Mouse (Mus musculus): ENCODE results near the gene L3mbtl1. TPM values are rescaled to one million over a fixed set of nuclear protein-coding genes. Genes with fewer than 3 reads are reported as not detected.

Gene L3mbtl1
- total and polyA plus RNA-seq, 3 experiments, result 0.04 to 0.31 TPM; not detected in 1

- H3K9ac ChIP-seq (ENCODE audit: control insufficient read depth, low read depth, low read length, poor library complexity, severe bottlenecking), result peak overlapping the region; percentile 100
- TF ChIP-seq MEF2A (IDR thresholded peaks at IDR 0.05; ENCODE audit: extremely low read depth, insufficient replicate concordance, low read depth, low read length, poor library complexity, severe bottlenecking), result no peak
- TF ChIP-seq MXI1 (IDR thresholded peaks at IDR 0.05; ENCODE audit: low read depth, low read length), result no peak; the same call in 1 of the 2 replicates
- no peak for TF ChIP-seq ZKSCAN1 (IDR thresholded peaks at IDR 0.05; ENCODE audit: low read depth, low read length)
- TF ChIP-seq UBTF (IDR thresholded peaks at IDR 0.05; ENCODE audit: borderline replicate concordance, insufficient read depth, low read depth, low read length), result no peak
- TF ChIP-seq TCF12 (IDR thresholded peaks at IDR 0.05; ENCODE audit: low read depth, low read length), result peak; percentile 29; the same call in 1 of the 2 replicates
- no peak for TF ChIP-seq ZNF384 (IDR thresholded peaks at IDR 0.05; ENCODE audit: low read depth, low read length)
- peak; percentile 77 for TF ChIP-seq MAX (IDR thresholded peaks at IDR 0.05; ENCODE audit: low read length)
- no peak for TF ChIP-seq BHLHE40 (IDR thresholded peaks at IDR 0.05; ENCODE audit: borderline replicate concordance, low read depth, low read length)
- peak; percentile 38; the same call in 1 of the 2 replicates for TF ChIP-seq ETS1 (IDR thresholded peaks at IDR 0.05; ENCODE audit: low read depth, low read length)
- TF ChIP-seq JUND (IDR thresholded peaks at IDR 0.05; ENCODE audit: low read depth, low read length), result no peak
- TF ChIP-seq SIN3A (IDR thresholded peaks at IDR 0.05; ENCODE audit: low read length), result peak; percentile 61
- peak; percentile 67 for TF ChIP-seq ZMIZ1 (IDR thresholded peaks at IDR 0.05; ENCODE audit: low read depth, low read length)
- TF ChIP-seq TBP (IDR thresholded peaks at IDR 0.05; ENCODE audit: low read depth, low read length), result peak; percentile 71
- TF ChIP-seq NELFE (IDR thresholded peaks at IDR 0.05; ENCODE audit: low read depth, low read length), result 0 out of 2 replicates have a peak, but pooled peaks have one; percentile 41
- TF ChIP-seq USF1 (IDR thresholded peaks at IDR 0.05; ENCODE audit: low read depth, low read length), result no peak
- TF ChIP-seq GATA1 (IDR thresholded peaks at IDR 0.05; ENCODE audit: low read depth, low read length), result no peak; the same call in 1 of the 2 replicates
- TF ChIP-seq POLR2A (IDR thresholded peaks at IDR 0.05; ENCODE audit: control insufficient read depth in 1 of 2, insufficient read depth in 1 of 2, low read depth in 1 of 2, low read length in 2 of 2, poor library complexity in 1 of 2), result peak; percentile 37 to 49; a peak in 3 of 4 replicates
- TF ChIP-seq MAZ (IDR thresholded peaks at IDR 0.05; ENCODE audit: low read depth, low read length), result 0 out of 2 replicates have a peak, but pooled peaks have one; percentile 15
- TF ChIP-seq MYC (IDR thresholded peaks at IDR 0.05; ENCODE audit: low read depth, low read length), result peak; percentile 53
- H3K79me2 ChIP-seq (ENCODE audit: control insufficient read depth, insufficient read depth, low read length, poor library complexity), result peaks cover 26% of the 10 kb centered on the region
- H3K4me3 ChIP-seq (ENCODE audit: control insufficient read depth in 1 of 2, insufficient read depth in 1 of 2, low read depth in 2 of 2, low read length in 2 of 2), result peak overlapping the region; percentile 94 to 99
- peak; percentile 89 for DNase-seq (ENCODE audit: low read depth, low spot score)
- peak overlapping the region; percentile 91 for H3K27ac ChIP-seq (ENCODE audit: control insufficient read depth, low read depth, low read length)
- peaks cover 35 to 39% of the 10 kb centered on the region in 2 experiments for H3K36me3 ChIP-seq (ENCODE audit: control insufficient read depth in 1 of 2, insufficient read depth in 2 of 2, low read length in 2 of 2)
- H3K9me3 ChIP-seq (replicated peaks; ENCODE audit: insufficient read depth, low read length), result no peaks in the 10 kb centered on the region
- peaks cover 0 to 22% of the 10 kb centered on the region in 2 experiments for H3K4me1 ChIP-seq (ENCODE audit: control insufficient read depth in 1 of 2, insufficient read depth in 2 of 2, low read length in 2 of 2)
- H3K27me3 ChIP-seq (ENCODE audit: control insufficient read depth in 1 of 2, insufficient read depth in 2 of 2, low read length in 2 of 2), result no peaks in the 10 kb centered on the region
Observed at GRCm38 (mm10) chr2:162931674-162932650, 11.3 kb upstream of the L3mbtl1 start.

Measured in MEL (cell line).